Mouse (Mus musculus): ENCODE measurements at regions not wholly inside any gene's neighbourhood (a gene's known extent, or its start where the extent isn't known, plus 50 kb on each side); places are given as distances from the start of the nearest gene placed in this dataset.

- TF ChIP-seq MYOG (IDR thresholded peaks at IDR 0.05; ENCODE audit: control insufficient read depth, extremely low read depth, insufficient read length) = no peak
- TF ChIP-seq USF1 (IDR thresholded peaks at IDR 0.05; ENCODE audit: low read depth) = no peak
- no peak for TF ChIP-seq MYOD1 (IDR thresholded peaks at IDR 0.05; ENCODE audit: control insufficient read depth, insufficient read length, low read depth)
- no peak for TF ChIP-seq FOSL1 (IDR thresholded peaks at IDR 0.05; ENCODE audit: insufficient read depth, low read length, poor library complexity, severe bottlenecking)
- no peak for TF ChIP-seq MAX (IDR thresholded peaks at IDR 0.05)
- no peaks in the 10 kb centered on the region for H3K79me2 ChIP-seq (ENCODE audit: control insufficient read depth, insufficient read depth)
- no peaks in the 10 kb centered on the region for H3K79me3 ChIP-seq (ENCODE audit: low read depth)
- no peaks in the 10 kb centered on the region for H3K27me3 ChIP-seq (ENCODE audit: control insufficient read depth, insufficient read depth, insufficient read length)
- H3K4me3 ChIP-seq (ENCODE audit: insufficient read depth, poor library complexity, severe bottlenecking) = no peak overlapping the region
- no peak overlapping the region for H3ac ChIP-seq (ENCODE audit: control insufficient read depth, insufficient read length, low read depth)
- H3K36me3 ChIP-seq (ENCODE audit: control insufficient read depth, insufficient read depth) = no peaks in the 10 kb centered on the region
These were observed 123.8 kb upstream of the Egfl6 start for GRCm38 (mm10) chrX:166709306-166709705.

GRCm38 (mm10) chrX:166708106-166708505 is 122.6 kb upstream of the Egfl6 start:
- TF ChIP-seq MAX (IDR thresholded peaks at IDR 0.05) (no peak), MYOG (IDR thresholded peaks at IDR 0.05; ENCODE audit: control insufficient read depth, extremely low read depth, insufficient read length) (no peak), MYOD1 (IDR thresholded peaks at IDR 0.05; ENCODE audit: control insufficient read depth, insufficient read length, low read depth) (no peak), FOSL1 (IDR thresholded peaks at IDR 0.05; ENCODE audit: insufficient read depth, low read length, poor library complexity, severe bottlenecking) (no peak), CEBPB (IDR thresholded peaks at IDR 0.05; ENCODE audit: low read depth) (no peak), USF1 (IDR thresholded peaks at IDR 0.05; ENCODE audit: low read depth) (no peak), CTCF (IDR thresholded peaks at IDR 0.05; ENCODE audit: control insufficient read depth, insufficient read depth, insufficient read length) (no peak)
- no peaks in the 10 kb centered on the region for H3K79me2 ChIP-seq (ENCODE audit: control insufficient read depth, insufficient read depth)
- no peak overlapping the region for H3K4me3 ChIP-seq (ENCODE audit: insufficient read depth, poor library complexity, severe bottlenecking)
- H3K36me3 ChIP-seq (ENCODE audit: control insufficient read depth, insufficient read depth) = no peaks in the 10 kb centered on the region
- no peak overlapping the region for H3ac ChIP-seq (ENCODE audit: control insufficient read depth, insufficient read length, low read depth)
- no peaks in the 10 kb centered on the region for H3K27me3 ChIP-seq (ENCODE audit: control insufficient read depth, insufficient read depth, insufficient read length)
- no peaks in the 10 kb centered on the region for H3K79me3 ChIP-seq (ENCODE audit: low read depth)

- no peaks in the 10 kb centered on the region for H3K79me2 ChIP-seq (ENCODE audit: control insufficient read depth, insufficient read depth)
- H3K79me3 ChIP-seq (ENCODE audit: low read depth) = no peaks in the 10 kb centered on the region
- no peaks in the 10 kb centered on the region for H3K36me3 ChIP-seq (ENCODE audit: control insufficient read depth, insufficient read depth)
- TF ChIP-seq MYOD1 (IDR thresholded peaks at IDR 0.05; ENCODE audit: control insufficient read depth, insufficient read length, low read depth) (no peak), MAX (IDR thresholded peaks at IDR 0.05) (no peak), FOSL1 (IDR thresholded peaks at IDR 0.05; ENCODE audit: insufficient read depth, low read length, poor library complexity, severe bottlenecking) (no peak), MYOG (IDR thresholded peaks at IDR 0.05; ENCODE audit: control insufficient read depth, extremely low read depth, insufficient read length) (no peak)
- H3K4me3 ChIP-seq (ENCODE audit: insufficient read depth, poor library complexity, severe bottlenecking) = no peak overlapping the region
- H3ac ChIP-seq (ENCODE audit: control insufficient read depth, insufficient read length, low read depth) = no peak overlapping the region
- no peaks in the 10 kb centered on the region for H3K27me3 ChIP-seq (ENCODE audit: control insufficient read depth, insufficient read depth, insufficient read length)
These were observed 121.5 kb upstream of the Egfl6 start for GRCm38 (mm10) chrX:166707029-166707428.

DNA sequence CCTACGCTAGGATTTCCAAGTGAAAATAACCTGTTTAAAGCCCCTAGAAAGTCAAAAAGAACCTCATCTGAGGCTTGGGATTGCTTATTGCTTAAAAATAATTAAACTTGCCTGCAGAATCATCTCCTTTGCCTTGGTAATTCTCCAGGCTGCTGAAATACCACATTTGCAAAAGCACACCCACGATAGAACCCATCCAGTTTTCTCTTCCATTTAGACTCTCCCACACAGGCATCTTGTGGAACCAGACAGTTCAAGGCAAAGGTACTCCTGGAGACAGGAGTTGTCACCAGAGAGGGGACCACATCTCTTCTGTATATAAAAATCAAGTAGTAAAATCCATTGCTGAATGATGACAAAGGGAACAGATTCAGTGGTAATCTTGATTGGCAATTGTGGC is 118.8 kb upstream of the Egfl6 start:
- H3K79me2 ChIP-seq (ENCODE audit: control insufficient read depth, insufficient read depth) = no peaks in the 10 kb centered on the region
- TF ChIP-seq MAX (IDR thresholded peaks at IDR 0.05) = no peak
- TF ChIP-seq MYOD1 (IDR thresholded peaks at IDR 0.05; ENCODE audit: control insufficient read depth, insufficient read length, low read depth) = no peak
- no peak for TF ChIP-seq MYOG (IDR thresholded peaks at IDR 0.05; ENCODE audit: control insufficient read depth, extremely low read depth, insufficient read length)
- no peak for TF ChIP-seq CTCF (IDR thresholded peaks at IDR 0.05; ENCODE audit: control insufficient read depth, insufficient read depth, insufficient read length)
- TF ChIP-seq CEBPB (IDR thresholded peaks at IDR 0.05; ENCODE audit: low read depth) = no peak
- TF ChIP-seq FOSL1 (IDR thresholded peaks at IDR 0.05; ENCODE audit: insufficient read depth, low read length, poor library complexity, severe bottlenecking) = no peak
- TF ChIP-seq USF1 (IDR thresholded peaks at IDR 0.05; ENCODE audit: low read depth) = no peak
- no peaks in the 10 kb centered on the region for H3K36me3 ChIP-seq (ENCODE audit: control insufficient read depth, insufficient read depth)
- no peak overlapping the region for H3K4me3 ChIP-seq (ENCODE audit: insufficient read depth, poor library complexity, severe bottlenecking)
- no peak overlapping the region for H3ac ChIP-seq (ENCODE audit: control insufficient read depth, insufficient read length, low read depth)
- no peaks in the 10 kb centered on the region for H3K27me3 ChIP-seq (ENCODE audit: control insufficient read depth, insufficient read depth, insufficient read length)
- no peaks in the 10 kb centered on the region for H3K79me3 ChIP-seq (ENCODE audit: low read depth)

DNA sequence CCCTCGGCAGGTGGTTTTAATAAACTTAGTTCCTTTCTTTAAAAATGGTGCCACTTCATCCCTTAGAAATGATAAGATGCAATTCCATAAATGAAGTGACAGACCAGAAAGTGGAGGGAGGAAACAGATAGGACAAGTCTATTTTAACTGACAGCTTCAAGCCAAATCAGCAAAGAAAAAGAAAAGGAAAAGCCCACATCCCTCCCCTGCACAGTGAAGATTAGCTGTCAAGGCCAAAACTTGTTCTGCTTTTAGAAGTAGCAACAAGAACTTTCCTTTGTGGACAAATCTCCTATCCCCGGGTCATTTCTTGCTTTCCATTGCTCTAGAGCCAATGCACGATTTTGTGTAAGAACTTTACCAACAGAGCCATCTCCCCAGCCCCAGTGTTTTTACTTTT is 108.7 kb upstream of the Egfl6 start:
- no peaks in the 10 kb centered on the region for H3K79me3 ChIP-seq (ENCODE audit: low read depth)
- TF ChIP-seq MYOD1 (IDR thresholded peaks at IDR 0.05; ENCODE audit: control insufficient read depth, insufficient read length, low read depth) = no peak
- no peak for TF ChIP-seq USF1 (IDR thresholded peaks at IDR 0.05; ENCODE audit: low read depth)
- no peak for TF ChIP-seq CEBPB (IDR thresholded peaks at IDR 0.05; ENCODE audit: low read depth)
- TF ChIP-seq CTCF (IDR thresholded peaks at IDR 0.05; ENCODE audit: control insufficient read depth, insufficient read depth, insufficient read length) = no peak
- no peak for TF ChIP-seq MAX (IDR thresholded peaks at IDR 0.05)
- no peak for TF ChIP-seq MYOG (IDR thresholded peaks at IDR 0.05; ENCODE audit: control insufficient read depth, extremely low read depth, insufficient read length)
- no peak for TF ChIP-seq FOSL1 (IDR thresholded peaks at IDR 0.05; ENCODE audit: insufficient read depth, low read length, poor library complexity, severe bottlenecking)
- H3K4me3 ChIP-seq (ENCODE audit: insufficient read depth, poor library complexity, severe bottlenecking) = no peak overlapping the region
- no peaks in the 10 kb centered on the region for H3K36me3 ChIP-seq (ENCODE audit: control insufficient read depth, insufficient read depth)
- H3K79me2 ChIP-seq (ENCODE audit: control insufficient read depth, insufficient read depth) = no peaks in the 10 kb centered on the region
- no peak overlapping the region for H3ac ChIP-seq (ENCODE audit: control insufficient read depth, insufficient read length, low read depth)
- no peaks in the 10 kb centered on the region for H3K27me3 ChIP-seq (ENCODE audit: control insufficient read depth, insufficient read depth, insufficient read length)

DNA sequence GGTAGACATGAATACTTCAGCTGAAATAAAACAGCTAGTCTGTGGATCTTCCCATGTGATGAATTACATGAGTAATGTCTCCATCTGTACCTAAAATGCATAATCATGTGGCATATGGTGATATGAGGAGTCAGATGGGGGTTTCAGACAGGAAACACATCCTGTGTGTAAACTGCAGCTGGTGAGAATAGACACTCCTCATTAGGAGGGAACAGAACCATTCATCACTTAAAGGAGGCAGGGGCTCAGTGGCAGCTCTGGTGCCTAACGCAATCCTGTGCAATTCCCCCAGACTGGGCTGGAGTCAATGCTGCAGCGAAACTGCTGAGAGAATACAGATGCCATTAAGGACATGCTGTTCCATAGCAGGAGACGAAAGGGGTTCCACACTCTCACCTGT is 103.3 kb upstream of the Egfl6 start:
- Histone ChIP-seq H3K27me3 (ENCODE audit: control insufficient read depth, insufficient read depth, insufficient read length) (no peaks in the 10 kb centered on the region), H3K79me3 (ENCODE audit: low read depth) (no peaks in the 10 kb centered on the region), H3ac (ENCODE audit: control insufficient read depth, insufficient read length, low read depth) (no peak overlapping the region), H3K79me2 (ENCODE audit: control insufficient read depth, insufficient read depth) (no peaks in the 10 kb centered on the region), H3K4me3 (ENCODE audit: insufficient read depth, poor library complexity, severe bottlenecking) (no peak overlapping the region), H3K36me3 (ENCODE audit: control insufficient read depth, insufficient read depth) (no peaks in the 10 kb centered on the region)
- TF ChIP-seq MYOD1 (IDR thresholded peaks at IDR 0.05; ENCODE audit: control insufficient read depth, insufficient read length, low read depth) = no peak
- no peak for TF ChIP-seq CEBPB (IDR thresholded peaks at IDR 0.05; ENCODE audit: low read depth)
- TF ChIP-seq USF1 (IDR thresholded peaks at IDR 0.05; ENCODE audit: low read depth) = no peak
- no peak for TF ChIP-seq FOSL1 (IDR thresholded peaks at IDR 0.05; ENCODE audit: insufficient read depth, low read length, poor library complexity, severe bottlenecking)
- no peak for TF ChIP-seq MYOG (IDR thresholded peaks at IDR 0.05; ENCODE audit: control insufficient read depth, extremely low read depth, insufficient read length)
- no peak for TF ChIP-seq CTCF (IDR thresholded peaks at IDR 0.05; ENCODE audit: control insufficient read depth, insufficient read depth, insufficient read length)
- no peak for TF ChIP-seq MAX (IDR thresholded peaks at IDR 0.05)

All from C2C12 (cell line).